Comparison of ENCODE assay signal across 23 mouse cellular contexts in the genomic region with DNA sequence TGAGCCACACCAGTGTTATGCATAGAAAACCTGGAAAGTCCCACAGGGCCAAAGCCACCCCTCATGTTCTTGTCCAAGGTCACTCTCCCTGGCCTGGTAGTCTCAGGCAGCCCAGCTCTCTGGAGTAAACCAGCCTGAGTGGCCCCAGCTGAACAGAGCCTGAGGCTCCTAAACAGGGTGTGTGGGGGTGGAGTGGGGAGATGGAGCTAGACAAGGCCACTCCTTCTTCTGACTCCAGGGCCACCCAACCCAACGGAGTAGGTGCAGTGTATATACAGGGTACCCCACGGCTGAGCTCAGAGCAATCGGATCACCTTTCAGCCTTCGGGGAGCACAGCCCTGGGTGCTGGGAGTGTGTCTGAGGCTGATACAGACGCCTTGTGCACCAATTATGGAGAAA. TPM values are rescaled to one million over a fixed set of nuclear protein-coding genes. Genes with fewer than 3 reads are reported as not detected.
DNase-seq lines count a peak whose midpoint lies in the region; ATAC-seq and TF ChIP-seq lines count a peak whose summit lies in the region.
"Had no signal": no experiment of that assay in that cellular context is flagged by ENCODE, and none has a peak within 500 bp of the region (broad histone marks: within the 10 kb centered on the region; RNA-seq: fewer than 3 reads in every experiment).

No protein-coding gene starts in this region.

- H3K9me3 ChIP-seq in lung, embryonic 15.5 days: no peaks in the 10 kb centered on the region
- no peaks in the 10 kb centered on the region for H3K9me3 ChIP-seq in intestine, embryonic 15.5 days
- no peaks in the 10 kb centered on the region for H3K9me3 ChIP-seq in kidney, postnatal 0 days (replicated peaks; ENCODE audit: low read length)
- H3K9me3 ChIP-seq in stomach, postnatal 0 days (ENCODE audit: control insufficient read depth, low read length): no peaks in the 10 kb centered on the region
- H3K9me3 ChIP-seq: hindbrain, embryonic 15.5 days; midbrain, embryonic 12.5 days had no signal

- no peaks in the 10 kb centered on the region for H3K36me3 ChIP-seq in lung, embryonic 15.5 days
- no peaks in the 10 kb centered on the region for H3K36me3 ChIP-seq in intestine, embryonic 15.5 days
- H3K36me3 ChIP-seq in kidney, postnatal 0 days (ENCODE audit: insufficient read depth, low read length): no peaks in the 10 kb centered on the region
- no peaks in the 10 kb centered on the region for H3K36me3 ChIP-seq in stomach, postnatal 0 days (ENCODE audit: control insufficient read depth, insufficient read depth, low read length)
- H3K36me3 ChIP-seq: hindbrain, embryonic 15.5 days; midbrain, embryonic 12.5 days had no signal

- no peak overlapping the region for H3K4me2 ChIP-seq in lung, embryonic 15.5 days
- no peak overlapping the region for H3K4me2 ChIP-seq in intestine, embryonic 15.5 days (replicated peaks)
- H3K4me2 ChIP-seq in kidney, postnatal 0 days (ENCODE audit: low read length): peak overlapping the region; percentile 24; the same call in 1 of the 2 replicates
- no peak overlapping the region for H3K4me2 ChIP-seq in stomach, postnatal 0 days (replicated peaks; ENCODE audit: low read depth)
- H3K4me2 ChIP-seq: hindbrain, embryonic 15.5 days; midbrain, embryonic 12.5 days had no signal

- H3K9ac ChIP-seq in lung, embryonic 15.5 days: no peak overlapping the region
- no peak overlapping the region for H3K9ac ChIP-seq in intestine, embryonic 15.5 days
- H3K9ac ChIP-seq in kidney, postnatal 0 days (ENCODE audit: low read depth, low read length): no peak overlapping the region
- no peak overlapping the region for H3K9ac ChIP-seq in stomach, postnatal 0 days (ENCODE audit: low read length)
- H3K9ac ChIP-seq: hindbrain, embryonic 15.5 days; midbrain, embryonic 12.5 days had no signal

- ATAC-seq in lung, embryonic 15.5 days (ENCODE audit: borderline replicate concordance, extremely low read depth, low FRiP score, low TSS enrichment): 0 out of 2 replicates have a peak, but pooled peaks have one; percentile 10
- ATAC-seq in intestine, embryonic 15.5 days: peak; percentile 39
- ATAC-seq in kidney, postnatal 0 days (replicated peaks; ENCODE audit: low FRiP score, low read depth): peak; percentile 67
- ATAC-seq in stomach, postnatal 0 days (ENCODE audit: low FRiP score, low TSS enrichment): peak; percentile 55
- no peak for ATAC-seq in CD4-positive, CD25-positive, alpha-beta regulatory T cell, adult 4 months
- ATAC-seq: forebrain, embryonic 16.5 days had no signal

- peak overlapping the region; percentile 32; the same call in 1 of the 2 replicates for H3K27ac ChIP-seq in lung, embryonic 15.5 days
- H3K27ac ChIP-seq in intestine, embryonic 15.5 days: no peak overlapping the region
- peak overlapping the region; percentile 82 for H3K27ac ChIP-seq in kidney, postnatal 0 days
- H3K27ac ChIP-seq in stomach, postnatal 0 days (replicated peaks): peak overlapping the region; percentile 61
- H3K27ac ChIP-seq: gastrocnemius, adult 2 months; heart, adult 2 months; hindbrain, embryonic 15.5 days; macrophage; midbrain, embryonic 12.5 days had no signal

- no peaks in the 10 kb centered on the region for H3K27me3 ChIP-seq in lung, embryonic 15.5 days
- H3K27me3 ChIP-seq in intestine, embryonic 15.5 days (replicated peaks): peaks cover 5% of the 10 kb centered on the region; the same call in 1 of the 2 replicates
- H3K27me3 ChIP-seq in kidney, postnatal 0 days (ENCODE audit: insufficient read depth, low read length): no peaks in the 10 kb centered on the region
- no peaks in the 10 kb centered on the region for H3K27me3 ChIP-seq in stomach, postnatal 0 days (ENCODE audit: control insufficient read depth, insufficient read depth, low read length)

- 0 out of 2 replicates have a peak, but pooled peaks cover 3% of the 10 kb centered on the region for H3K4me1 ChIP-seq in lung, embryonic 15.5 days
- no peaks in the 10 kb centered on the region for H3K4me1 ChIP-seq in intestine, embryonic 15.5 days (replicated peaks)
- H3K4me1 ChIP-seq in kidney, postnatal 0 days (replicated peaks; ENCODE audit: insufficient read depth, low read length): no peaks in the 10 kb centered on the region
- no peaks in the 10 kb centered on the region for H3K4me1 ChIP-seq in stomach, postnatal 0 days (replicated peaks; ENCODE audit: control insufficient read depth, insufficient read depth)
- H3K4me1 ChIP-seq: hindbrain, embryonic 15.5 days had no signal

- H3K4me3 ChIP-seq in lung, embryonic 15.5 days: no peak overlapping the region
- H3K4me3 ChIP-seq in intestine, embryonic 15.5 days (replicated peaks): no peak overlapping the region
- H3K4me3 ChIP-seq in kidney, postnatal 0 days (replicated peaks; ENCODE audit: low read depth, low read length): no peak overlapping the region
- H3K4me3 ChIP-seq in stomach, postnatal 0 days (ENCODE audit: low read depth, low read length): no peak overlapping the region
- H3K4me3 ChIP-seq: erythroblast, embryonic 14.5 days; gastrocnemius, adult 2 months; heart, adult 2 months; hindbrain, embryonic 15.5 days; midbrain, embryonic 12.5 days; myocyte had no signal

- no peak for TF ChIP-seq CTCF in kidney, postnatal 0 days (IDR thresholded peaks at IDR 0.05; ENCODE audit: low read depth)
- no peak for TF ChIP-seq CTCF in stomach, postnatal 0 days (IDR thresholded peaks at IDR 0.05; ENCODE audit: low read depth)

- DNase-seq in lung, postnatal 25 days (ENCODE audit: low spot score): no peak
- no peak for DNase-seq in kidney, postnatal 0 days (ENCODE audit: low spot score)
- DNase-seq in stomach, postnatal 0 days (ENCODE audit: low spot score): no peak
- DNase-seq in layer of hippocampus, adult 8-10 months (ENCODE audit: low spot score in 2 of 2): no peak
- DNase-seq: adrenal gland, postnatal 14 days; cerebellum, adult 2 months; gastrocnemius, adult 2 months; heart, adult 2 months; heart, postnatal 14 days; layer of hippocampus, adult 9-11 months had no signal

- 55% methylated on average over 5 of the region's 5 CpGs for WGBS in lung, embryonic 15.5 days
- 71% methylated on average over 5 of the region's 5 CpGs for WGBS in intestine, embryonic 15.5 days
- WGBS in kidney, postnatal 0 days: 63% methylated on average over 5 of the region's 5 CpGs
- 49% methylated on average over 5 of the region's 5 CpGs for WGBS in stomach, postnatal 0 days

- TF ChIP-seq EP300 in stomach, postnatal 0 days (optimal IDR thresholded peaks at IDR 0.05): no peak

RNA-seq across cellular contexts. Expression of a gene that starts 1.3 kb away (rescaled TPM):
- 0.35 and 0.45 TPM in 2 replicates for polyA plus RNA-seq in lung, embryonic 15.5 days (2015; fragmentation: Nextera tagmentation; extraction: Ambion mirVana)
- 0.08 TPM in 1 of 2 replicates, not detected in the other for polyA plus RNA-seq in intestine, embryonic 15.5 days (2015; fragmentation: Nextera tagmentation; extraction: Ambion mirVana)
- 14.2 and 17.0 TPM in 2 replicates for polyA plus RNA-seq in kidney, postnatal 0 days (2015; fragmentation: Nextera tagmentation; extraction: Ambion mirVana)
- 0.08 and 0.30 TPM in 2 replicates for polyA plus RNA-seq in stomach, postnatal 0 days (2015; fragmentation: Nextera tagmentation; extraction: Ambion mirVana)
- total RNA-seq in layer of hippocampus, adult 8-10 months (2022): under 1 TPM in 3 of 4 experiments, not detected in 1; 0.22 to 0.82 (median 0.29) TPM
- polyA plus RNA-seq in CD4-positive, CD25-positive, alpha-beta regulatory T cell, adult 4 months (2017; shearing (Covaris generic)): not detected
- total RNA-seq: adrenal gland, postnatal 14 days; gastrocnemius, adult 2 months; heart, adult 2 months; left cerebral cortex, postnatal 14 days; liver, adult 2 months; neutrophil, adult 5-6 weeks had no signal
- polyA plus RNA-seq: cerebellum, adult 2 months; erythroblast, embryonic 14.5 days; hindbrain, embryonic 15.5 days; liver, adult 2 months; macrophage; midbrain, embryonic 12.5 days; myocyte had no signal

RNA-seq across cellular contexts. Expression of a gene that starts 18.3 kb away (rescaled TPM):
- not detected in 2 replicates for polyA plus RNA-seq in lung, embryonic 15.5 days (2015; fragmentation: Nextera tagmentation; extraction: Ambion mirVana)
- polyA plus RNA-seq in intestine, embryonic 15.5 days (2015; fragmentation: Nextera tagmentation; extraction: Ambion mirVana): 0.13 TPM in 1 of 2 replicates, not detected in the other
- 0.17 and 0.33 TPM in 2 replicates for polyA plus RNA-seq in kidney, postnatal 0 days (2015; fragmentation: Nextera tagmentation; extraction: Ambion mirVana)
- polyA plus RNA-seq in stomach, postnatal 0 days (2015; fragmentation: Nextera tagmentation; extraction: Ambion mirVana): not detected in 2 replicates
- not detected for total RNA-seq in layer of hippocampus, adult 8-10 months (2022)
- polyA plus RNA-seq in CD4-positive, CD25-positive, alpha-beta regulatory T cell, adult 4 months (2017; shearing (Covaris generic)): not detected
- total RNA-seq: adrenal gland, postnatal 14 days; gastrocnemius, adult 2 months; heart, adult 2 months; heart, postnatal 14 days; left cerebral cortex, postnatal 14 days; liver, adult 2 months; neutrophil, adult 5-6 weeks had no signal
- polyA plus RNA-seq: cerebellum, adult 2 months; erythroblast, embryonic 14.5 days; liver, adult 2 months; macrophage; midbrain, embryonic 12.5 days; spleen, adult 2 months had no signal

RNA-seq across cellular contexts. Expression of a gene that starts 31.5 kb away (rescaled TPM):
- 89.1 and 92.7 TPM in 2 replicates for polyA plus RNA-seq in lung, embryonic 15.5 days (2015; fragmentation: Nextera tagmentation; extraction: Ambion mirVana)
- polyA plus RNA-seq in intestine, embryonic 15.5 days (2015; fragmentation: Nextera tagmentation; extraction: Ambion mirVana): 84.2 and 86.4 TPM in 2 replicates
- polyA plus RNA-seq in kidney, postnatal 0 days (2015; fragmentation: Nextera tagmentation; extraction: Ambion mirVana): 108 TPM in 2 replicates
- polyA plus RNA-seq in stomach, postnatal 0 days (2015; fragmentation: Nextera tagmentation; extraction: Ambion mirVana): 71.7 and 74.7 TPM in 2 replicates
- 10 to 100 TPM; 48.3 to 59.3 (median 53.5) TPM for total RNA-seq in layer of hippocampus, adult 8-10 months (2022)
- polyA plus RNA-seq in CD4-positive, CD25-positive, alpha-beta regulatory T cell, adult 4 months (2017; shearing (Covaris generic)): 10 to 100 TPM; 78.1 to 88.1 TPM

RNA-seq across cellular contexts. Expression of a gene that starts 33.1 kb away (rescaled TPM):
- not detected in 2 replicates for polyA plus RNA-seq in lung, embryonic 15.5 days (2015; fragmentation: Nextera tagmentation; extraction: Ambion mirVana)
- polyA plus RNA-seq in intestine, embryonic 15.5 days (2015; fragmentation: Nextera tagmentation; extraction: Ambion mirVana): not detected in 2 replicates
- polyA plus RNA-seq in kidney, postnatal 0 days (2015; fragmentation: Nextera tagmentation; extraction: Ambion mirVana): not detected in 2 replicates
- 0.07 TPM in 1 of 2 replicates, not detected in the other for polyA plus RNA-seq in stomach, postnatal 0 days (2015; fragmentation: Nextera tagmentation; extraction: Ambion mirVana)
- not detected for total RNA-seq in layer of hippocampus, adult 8-10 months (2022)
- polyA plus RNA-seq in CD4-positive, CD25-positive, alpha-beta regulatory T cell, adult 4 months (2017; shearing (Covaris generic)): under 1 TPM in 1 of 2 experiments, not detected in 1; 0.43 TPM
- total RNA-seq: adrenal gland, postnatal 14 days; gastrocnemius, adult 2 months; heart, adult 2 months; heart, postnatal 14 days; left cerebral cortex, postnatal 14 days; liver, adult 2 months; neutrophil, adult 5-6 weeks had no signal
- polyA plus RNA-seq: cerebellum, adult 2 months; erythroblast, embryonic 14.5 days; forebrain, embryonic 16.5 days; heart, adult 2 months; hindbrain, embryonic 15.5 days; liver, adult 2 months; macrophage; spleen, adult 2 months had no signal

RNA-seq across cellular contexts. Expression of a gene that starts 50.7 kb away (rescaled TPM):
- polyA plus RNA-seq in lung, embryonic 15.5 days (2015; fragmentation: Nextera tagmentation; extraction: Ambion mirVana): 55.5 and 59.1 TPM in 2 replicates
- polyA plus RNA-seq in intestine, embryonic 15.5 days (2015; fragmentation: Nextera tagmentation; extraction: Ambion mirVana): 90.4 and 98.4 TPM in 2 replicates
- polyA plus RNA-seq in kidney, postnatal 0 days (2015; fragmentation: Nextera tagmentation; extraction: Ambion mirVana): 56.8 and 60.0 TPM in 2 replicates
- polyA plus RNA-seq in stomach, postnatal 0 days (2015; fragmentation: Nextera tagmentation; extraction: Ambion mirVana): 70.8 and 73.3 TPM in 2 replicates
- total RNA-seq in layer of hippocampus, adult 8-10 months (2022): 10 to 100 TPM; 45.1 to 56.5 (median 51.3) TPM
- 10 to 100 TPM; 31.0 to 32.7 TPM for polyA plus RNA-seq in CD4-positive, CD25-positive, alpha-beta regulatory T cell, adult 4 months (2017; shearing (Covaris generic))

Comparison
In these comparisons a context has a peak if more than half of its experiments do, and no peak if none do; other contexts are left out.
1. RNA of a gene that starts 1.3 kb away (polyA plus RNA-seq): 14.2 to 17.0 TPM in kidney, postnatal 0 days; 0.35 to 0.45 TPM in lung, embryonic 15.5 days, 0.08 to 0.30 TPM in stomach, postnatal 0 days, 0.08 TPM in intestine, embryonic 15.5 days and not detected in CD4-positive, CD25-positive, alpha-beta regulatory T cell, adult 4 months; every median in the first group is over 10 times any median in the second.